Mouse (Mus musculus) gastrocnemius, postnatal 36 days (tissue): Measurements from ENCODE around the gene Spdye4a. TPM values are rescaled to one million over a fixed set of nuclear protein-coding genes. Genes with fewer than 3 reads are reported as not detected.
"Not testable (repeated sequence)": the region's sequence is repeated elsewhere in the genome, so short reads cannot be mapped to it uniquely, and the experiment has no call there.

Experiments
- DNase-seq, 2 experiments: peaks; one replicate each; pipeline ENCODE4 v3.0.0; 2022
- intact Hi-C: fragments of 180-260 bp; cut with DNase I; formaldehyde crosslinking; loops from one replicate; pipeline ENCODE4 v1.15.1; 2025
- total RNA-seq, 2 experiments: library from RNA; stranded (reverse); gene quantifications; 2 replicates each; pipeline ENCODE4 v1.2.3; 2021

Spdye4a gene
- total RNA-seq, 2 experiments from 2014 or later = not detected

DNA sequence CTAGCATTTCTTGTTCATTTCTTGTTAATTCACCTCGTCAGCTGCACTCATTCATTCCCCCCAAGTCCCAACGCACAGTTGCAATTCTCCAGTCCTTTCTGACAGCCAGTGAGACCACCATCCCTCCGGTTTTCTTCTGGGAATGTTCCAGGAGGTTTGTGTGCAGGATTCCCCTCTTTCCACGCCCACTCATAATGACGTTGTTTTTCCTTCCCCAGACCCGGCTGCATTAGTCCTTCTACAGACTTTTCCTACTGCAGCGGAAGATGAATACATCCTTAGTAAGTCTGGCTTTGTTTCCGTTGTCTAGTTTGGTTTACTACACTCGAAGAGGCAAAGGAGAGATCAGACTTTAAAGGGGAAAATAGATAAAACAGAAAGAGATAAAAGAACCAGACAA lies 9.3 kb upstream of the Spdye4a start:
- intact Hi-C loops = no loop called here
- no peak for DNase-seq

GRCm38 (mm10) chr5:143235028-143235693 lies 8.5 kb upstream of the Spdye4a start, which contains the start of gene Zfp12:
Gene Zfp12 (plus strand): TSS chr5:143235163.
- intact Hi-C loops = loop anchor here (2.0 kb wide), 1 partner anchor 54 kb away; the partner anchor contains the start of genes Rbak and Spdye4b
- peak; percentile 92 to 93 for DNase-seq

- DNase-seq = no peak
- intact Hi-C loops = no loop called here
Measured at GRCm38 (mm10) chr5:143222287-143222686, 4.4 kb downstream of the Spdye4a start.

DNA sequence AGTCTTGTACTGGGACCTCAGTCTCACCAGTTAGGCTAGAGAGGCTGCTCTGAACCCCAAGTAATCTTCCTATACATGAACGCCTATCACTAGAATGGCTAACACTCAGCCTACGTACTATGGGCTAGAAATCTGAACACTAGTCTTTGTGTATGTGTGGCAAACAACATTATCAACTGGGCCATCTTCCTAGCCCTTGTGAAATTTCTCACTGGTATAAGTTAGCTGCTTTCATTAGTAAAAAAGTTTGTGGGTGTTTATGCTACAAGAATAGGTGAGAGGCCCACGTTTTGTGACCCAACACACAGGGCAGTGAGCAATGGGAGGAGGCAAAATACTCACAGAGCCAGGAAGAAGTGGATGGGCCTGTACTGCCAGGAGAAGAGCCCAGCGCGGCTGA lies 5.7 kb downstream of the Spdye4a start:
- no peak for DNase-seq
- intact Hi-C loops = no loop called here

DNA sequence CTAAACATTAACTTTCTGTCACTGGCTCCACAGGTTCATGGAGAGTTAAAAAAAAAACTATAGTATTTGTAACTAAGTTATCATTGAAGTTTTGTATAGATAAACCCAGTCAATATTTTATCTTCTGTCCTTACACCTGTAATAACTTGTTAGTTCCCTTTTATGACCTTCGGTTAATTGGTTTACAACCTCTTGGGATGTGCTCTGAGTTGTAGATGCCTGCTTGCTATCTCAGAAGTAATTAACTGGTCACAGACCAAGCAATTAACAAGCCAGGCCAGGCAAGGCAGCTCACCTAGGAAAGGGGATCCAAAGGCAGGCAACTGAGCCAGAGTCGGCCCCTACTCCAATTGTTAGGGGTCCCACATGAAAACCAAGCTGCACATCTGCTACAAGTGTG lies 12.9 kb downstream of the Spdye4a start:
- intact Hi-C loops = no loop called here
- DNase-seq = no peak

DNA sequence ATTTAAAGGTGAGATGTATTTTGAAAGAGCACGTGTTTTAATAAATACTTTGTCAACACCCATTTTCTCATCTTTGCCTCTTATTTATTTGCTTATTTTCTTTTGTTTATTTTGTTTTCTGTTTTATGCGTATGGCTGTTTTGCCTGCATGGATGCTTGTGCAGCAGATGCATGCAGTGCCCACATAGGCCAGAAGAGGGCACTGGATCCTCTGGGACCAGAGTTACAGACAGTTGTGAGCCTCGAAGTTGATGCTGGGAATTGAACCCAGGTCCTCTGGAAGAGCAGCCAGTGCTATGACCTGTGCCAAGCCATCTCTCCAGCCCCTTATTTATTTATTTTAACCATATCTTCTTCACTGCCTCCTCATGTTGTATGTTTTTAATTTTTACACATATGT lies 21.7 kb downstream of the Spdye4a start:
- DNase-seq = no peak
- intact Hi-C loops = no loop called here

DNA sequence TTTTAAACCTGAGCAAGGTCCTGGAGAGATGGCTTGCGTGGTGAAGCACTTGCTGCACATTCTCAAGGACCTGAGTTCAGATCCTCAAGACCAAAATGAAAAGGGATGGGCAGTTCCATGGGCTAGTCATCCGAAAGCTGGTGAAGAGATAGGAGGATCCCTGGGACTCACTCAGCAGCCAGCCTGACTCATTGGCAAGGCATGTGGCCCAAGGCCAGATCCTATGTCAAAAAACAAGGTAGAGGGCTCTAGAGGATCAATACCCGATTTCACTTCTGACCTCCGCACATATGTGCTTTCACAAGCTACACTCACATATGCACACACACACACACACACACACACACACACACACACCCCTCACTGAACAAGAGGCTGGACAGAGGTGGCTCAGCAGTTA lies 30.2 kb downstream of the Spdye4a start:
- no peak for DNase-seq

DNA sequence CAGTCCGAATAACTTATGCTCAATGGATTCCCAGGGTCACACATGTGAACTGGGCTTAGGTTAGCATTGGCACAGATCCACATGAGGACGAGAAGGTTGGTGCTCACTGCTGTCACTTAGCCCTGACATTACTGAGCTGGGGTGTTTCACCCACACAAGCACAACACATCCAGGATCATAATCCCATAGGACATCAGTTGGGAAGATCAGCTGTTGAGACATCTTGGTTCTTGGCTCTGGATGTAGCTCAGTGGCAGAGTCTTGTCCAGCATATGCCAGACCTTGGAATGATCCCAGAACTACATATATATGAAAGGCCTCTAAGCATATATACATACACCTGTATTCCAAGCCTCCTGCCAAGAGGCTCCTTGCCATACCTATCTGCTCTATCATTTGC lies 31.5 kb downstream of the Spdye4a start:
- DNase-seq = no peak
- intact Hi-C loops = no loop called here

More for the DNA sequence above, 30.2 kb downstream of the Spdye4a start:
- intact Hi-C loops = no loop called here

GRCm38 (mm10) chr5:143194747-143195146 lies 31.9 kb downstream of the Spdye4a start:
- intact Hi-C loops, DNase-seq: not testable (repeated sequence)

DNA sequence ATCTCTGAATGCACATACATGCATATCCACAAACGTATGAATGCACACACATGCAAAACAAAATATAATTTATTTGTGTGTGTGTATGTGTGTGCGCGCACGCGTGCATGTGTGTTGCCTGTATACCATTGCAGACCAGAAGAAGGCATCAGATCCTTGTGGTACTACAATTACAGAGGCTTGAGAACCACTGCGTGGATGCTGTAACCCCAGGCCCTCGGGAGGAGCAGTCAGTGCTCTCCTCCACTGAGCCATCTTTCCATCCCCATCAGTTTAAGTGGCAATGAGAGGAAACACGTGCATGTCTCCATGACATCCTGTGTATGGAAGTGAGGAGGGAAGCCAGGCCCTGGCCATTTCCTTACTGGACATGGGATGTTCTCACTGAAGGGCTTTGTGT lies 33.9 kb downstream of the Spdye4a start:
- DNase-seq = no peak
- intact Hi-C loops = no loop called here

GRCm38 (mm10) chr5:143188014-143188413 lies 38.7 kb downstream of the Spdye4a start:
- DNase-seq, intact Hi-C loops: not testable (repeated sequence)

GRCm38 (mm10) chr5:143180255-143181076 lies 46.2 kb downstream of the Spdye4a start, which contains the start of the genes Rbak and Spdye4b:
Gene Rbak (minus strand): TSS chr5:143180775.
Gene Spdye4b (plus strand): TSS chr5:143181017.
- peak; percentile 85 to 88 for DNase-seq
- intact Hi-C loops = loop anchor here (2.0 kb wide), 1 partner anchor 54 kb away; the partner anchor contains the start of gene Zfp12

DNA sequence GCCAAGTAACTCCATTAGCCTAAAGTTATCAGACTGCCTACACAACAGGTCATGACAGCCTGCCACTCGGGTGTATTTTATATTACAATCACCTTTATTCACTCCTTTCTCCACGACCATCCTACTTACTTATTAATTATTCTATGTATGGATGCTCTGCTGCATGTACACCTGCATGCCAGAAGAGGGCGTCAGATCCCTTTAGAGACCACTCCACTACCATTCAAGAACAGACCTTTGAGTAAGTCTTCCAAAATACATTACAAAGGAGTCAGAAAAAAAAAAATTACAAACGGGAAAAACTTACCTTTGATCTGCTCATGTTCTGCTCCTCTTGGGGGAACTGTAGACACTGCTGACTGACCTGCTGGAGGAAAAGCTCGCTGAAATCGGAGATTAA lies 47.5 kb downstream of the Spdye4a start:
- DNase-seq = no peak
- intact Hi-C loops = no loop called here

DNA sequence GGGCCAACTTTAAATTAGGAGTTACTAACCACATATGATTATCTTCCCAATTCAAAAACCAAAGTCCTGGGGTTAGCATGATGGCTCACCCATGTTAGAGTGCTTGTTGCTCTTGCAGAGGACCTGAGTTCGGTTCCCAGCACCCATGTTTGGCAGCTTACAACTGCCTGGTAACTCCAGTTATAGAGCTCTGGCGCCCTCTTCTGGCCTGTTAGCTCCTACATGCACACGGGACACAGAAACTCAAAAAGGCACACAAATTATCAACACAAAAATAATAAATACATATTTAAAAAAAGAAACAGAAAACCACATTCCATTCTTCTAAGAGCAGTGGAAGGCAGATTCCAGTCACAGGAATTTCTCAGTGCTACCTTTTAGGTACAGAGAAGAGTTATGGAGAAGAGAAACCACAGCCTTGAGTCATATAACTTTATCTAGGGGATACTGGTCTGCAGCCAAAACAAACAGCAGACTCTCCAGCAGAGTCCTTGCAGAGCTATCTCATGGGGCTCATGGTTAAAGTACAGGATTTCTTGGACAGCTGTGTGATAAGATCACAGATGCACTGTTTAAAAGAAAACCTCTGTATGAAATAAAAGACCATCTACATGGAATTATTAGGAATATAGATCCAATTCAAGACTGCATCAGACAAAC lies 49.0 kb downstream of the Spdye4a start:
- no peak for DNase-seq
- intact Hi-C loops = no loop called here

DNA sequence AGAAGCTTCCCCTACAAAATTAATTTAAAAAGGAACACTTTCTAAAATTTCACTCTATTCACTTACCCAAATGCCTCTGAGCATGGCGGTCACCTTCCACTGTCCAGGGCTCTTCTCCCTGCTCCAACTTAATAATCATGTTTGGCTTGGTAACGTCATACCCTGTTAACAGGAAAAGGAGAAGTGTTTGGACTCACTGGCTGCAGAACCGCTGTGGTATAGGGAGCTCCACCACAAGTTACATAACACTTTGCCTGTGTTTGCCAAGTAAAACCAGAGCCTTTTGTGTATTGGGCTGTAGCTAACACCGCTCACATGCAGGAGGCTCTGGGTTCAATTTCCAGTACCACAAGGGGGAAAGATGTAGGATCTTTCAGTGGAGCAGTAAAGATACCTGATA lies 50.7 kb downstream of the Spdye4a start:
- DNase-seq = no peak
- intact Hi-C loops = no loop called here

Other genes with a start within 250 kb of the Spdye4a start
- 10 to 100 TPM; 14.2 to 16.3 TPM for gene Rnf216, start 113.9 kb downstream of the Spdye4a start, total RNA-seq
- not detected for gene Olfr718-ps1, start 79.3 kb downstream of the Spdye4a start, total RNA-seq
- 1 to 10 TPM; 2.6 to 4.0 TPM for gene Rbak, start 46.1 kb downstream of the Spdye4a start, total RNA-seq
- gene Spdye4b, start 45.9 kb downstream of the Spdye4a start, total RNA-seq = not detected
- gene Zfp12, start 8.3 kb upstream of the Spdye4a start, total RNA-seq = 1 to 10 TPM; 5.8 to 7.6 TPM
- 1 to 10 TPM; 2.2 to 3.2 TPM for gene Zfp316, start 43.1 kb upstream of the Spdye4a start, total RNA-seq
- gene Zfp853, start 66.7 kb upstream of the Spdye4a start, total RNA-seq = under 1 TPM; 0.08 to 0.12 TPM
- 10 to 100 TPM in 1 of 2 experiments, 1 to 10 TPM in 1; 8.9 to 10.3 TPM for gene E130309D02Rik, start 88.5 kb upstream of the Spdye4a start, total RNA-seq
- gene Zdhhc4, start 102.4 kb upstream of the Spdye4a start, total RNA-seq = 10 to 100 TPM; 34.1 to 38.2 TPM
- not detected for gene Grid2ip, start 130.4 kb upstream of the Spdye4a start, total RNA-seq
- 10 to 100 TPM; 29.6 to 33.2 TPM for gene Kdelr2, start 176.9 kb upstream of the Spdye4a start, total RNA-seq
- 1 to 10 TPM; 6.9 to 7.3 TPM for gene Daglb, start 237.7 kb upstream of the Spdye4a start, total RNA-seq